Mouse (Mus musculus) cortical plate, adult 2 months (tissue): ENCODE results near the gene Trmt61a.

Source experiments
- CTCF ChIP-seq: fragments of 200-500 bp; IDR thresholded peaks from 2 replicates; pipeline ENCODE4 v1.5.1; 2011; ENCODE audit warnings: mild to moderate bottlenecking, control low read depth, low read length; ENCODE audit not compliant: insufficient read depth; ENCODE audit errors: extremely low read depth
- POLR2A ChIP-seq: fragments of 200-500 bp; IDR thresholded peaks from 2 replicates; pipeline ENCODE4 v1.6.1; 2011; ENCODE audit warnings: mild to moderate bottlenecking, low read length, control low read depth; ENCODE audit not compliant: insufficient read depth; ENCODE audit errors: extremely low read depth

DNA sequence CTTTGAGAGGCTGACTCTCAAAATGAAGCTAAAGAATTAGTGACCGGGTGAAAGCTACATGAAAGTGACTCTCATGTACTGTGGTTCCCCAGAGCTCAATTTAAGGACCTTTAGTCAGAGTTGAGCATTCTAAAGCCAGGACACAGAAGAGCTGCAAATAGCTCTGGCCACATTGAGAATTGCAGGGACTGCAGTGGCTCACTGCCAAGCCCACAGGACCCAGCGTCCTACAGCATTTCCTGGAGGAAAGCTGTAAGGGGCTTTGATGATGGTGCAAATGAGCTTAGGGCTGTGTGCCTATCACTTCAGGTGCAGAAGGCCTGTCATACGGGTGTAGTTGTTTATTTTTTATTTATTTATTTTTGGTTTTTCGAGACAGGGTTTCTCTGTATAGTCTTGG is 30.3 kb downstream of the Trmt61a start:
- TF ChIP-seq CTCF (no peak), POLR2A (no peak)
